Mouse (Mus musculus): ENCODE measurements at regions not wholly inside any gene's neighbourhood (a gene's known extent, or its start where the extent isn't known, plus 50 kb on each side); places are given as distances from the start of the nearest gene placed in this dataset.

DNA sequence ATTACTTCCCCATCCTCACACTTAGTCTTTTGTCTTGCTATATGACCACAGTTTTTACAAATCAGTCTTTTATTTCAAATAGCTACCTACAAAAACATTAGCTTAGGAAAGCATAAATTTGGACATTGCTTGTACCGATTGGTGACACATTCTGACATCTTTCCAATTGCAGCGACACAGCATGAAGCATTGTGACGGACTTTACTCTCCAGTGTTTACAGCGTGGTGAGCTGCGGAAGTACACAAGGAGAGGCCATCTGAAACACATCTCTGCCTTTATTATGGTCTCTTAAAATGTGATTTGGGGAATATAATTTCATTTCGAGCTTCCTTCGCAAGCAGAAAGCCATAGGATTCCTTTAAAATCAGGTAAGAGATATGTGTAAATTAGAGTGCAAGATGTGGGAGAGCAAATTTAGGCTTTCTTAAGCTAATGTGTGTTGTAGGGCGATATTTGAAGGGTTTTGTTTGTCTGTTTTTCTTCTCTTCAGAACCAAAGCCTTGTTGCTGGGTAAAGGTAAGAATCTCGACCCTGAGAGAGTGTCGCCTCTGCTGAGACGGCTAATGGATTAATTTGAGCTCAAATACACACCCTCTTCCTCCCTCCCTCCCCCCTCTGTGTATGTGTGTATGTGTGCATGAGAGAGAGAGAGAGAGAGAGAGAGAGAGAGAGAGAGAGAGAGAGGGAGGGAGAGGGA is 126.3 kb upstream of the Med14 start:
- TF ChIP-seq TAL1 (IDR thresholded peaks at IDR 0.05; ENCODE audit: low read length), result no peak
- TF ChIP-seq GATA1 (IDR thresholded peaks at IDR 0.05; ENCODE audit: low read length), result no peak

All from erythroblast, embryonic 14.5 days (primary cell).